In genomic region chr19:42776813-42777212, GRCm38 (mm10) we compare ENCODE assay signal across 9 mouse cellular contexts. TPM values are rescaled to one million over a fixed set of nuclear protein-coding genes. Genes with fewer than 3 reads are reported as not detected.
DNase-seq lines count a peak whose midpoint lies in the region; ATAC-seq and TF ChIP-seq lines count a peak whose summit lies in the region.
"Had no signal": no experiment of that assay in that cellular context is flagged by ENCODE, and none has a peak within 500 bp of the region (broad histone marks: within the 10 kb centered on the region; RNA-seq: fewer than 3 reads in every experiment).

No protein-coding gene starts in this region.

- ATAC-seq in lung, embryonic 14.5 days (ENCODE audit: insufficient read depth) = no peak

- 97% methylated on average over 1 of the region's 1 CpGs for WGBS in lung, embryonic 14.5 days

- H3K27ac ChIP-seq in lung, embryonic 14.5 days (ENCODE audit: low read depth) = no peak overlapping the region
- H3K27ac ChIP-seq: heart, embryonic 15.5 days had no signal

- peak; percentile 57 for TF ChIP-seq CTCF in lung, embryonic 14.5 days (IDR thresholded peaks at IDR 0.05; ENCODE audit: low read depth)

- DNase-seq in embryo, embryonic 10.5 days (ENCODE audit: low spot score) = peak; percentile 58
- no peak for DNase-seq in embryo, embryonic 11 days
- peak; percentile 66 for DNase-seq in lung, embryonic 14.5 days
- no peak for DNase-seq in lung, postnatal 4 days
- DNase-seq in T-cell, adult 2 months (ENCODE audit: low spot score) = peak; percentile 22
- DNase-seq in retina, embryonic 14.5 days (ENCODE audit: low spot score) = peak; percentile 52
- no peak for DNase-seq in left cerebral cortex, postnatal 10 days (ENCODE audit: extremely low spot score in 1 of 2, low spot score in 2 of 2)
- no peak for DNase-seq in right cerebral cortex, postnatal 25 days

- H3K4me1 ChIP-seq in lung, embryonic 14.5 days (ENCODE audit: insufficient read depth) = peaks cover 5% of the 10 kb centered on the region; the same call in 1 of the 2 replicates

- no peak overlapping the region for H3K9ac ChIP-seq in lung, embryonic 14.5 days
- H3K9ac ChIP-seq: heart, embryonic 15.5 days had no signal

- no peaks in the 10 kb centered on the region for H3K36me3 ChIP-seq in lung, embryonic 14.5 days (ENCODE audit: insufficient read depth)
- H3K36me3 ChIP-seq: heart, embryonic 15.5 days had no signal

- no peak overlapping the region for H3K4me3 ChIP-seq in lung, embryonic 14.5 days (ENCODE audit: low read depth, low read length)
- H3K4me3 ChIP-seq: heart, embryonic 15.5 days had no signal

- no peaks in the 10 kb centered on the region for H3K27me3 ChIP-seq in lung, embryonic 14.5 days (ENCODE audit: insufficient read depth, low read length)
- H3K27me3 ChIP-seq: heart, embryonic 15.5 days had no signal

- intact Hi-C loops in left cerebral cortex, postnatal 10 days (cut with DNase I) = loop anchor here (10.0 kb wide), 1 partner anchor 192 kb away; no protein-coding TSS in a partner anchor

- H3K9me3 ChIP-seq in lung, embryonic 14.5 days (ENCODE audit: low read depth, low read length) = no peaks in the 10 kb centered on the region
- H3K9me3 ChIP-seq: heart, embryonic 15.5 days had no signal

- H3K4me2 ChIP-seq in lung, embryonic 14.5 days = no peak overlapping the region
- H3K4me2 ChIP-seq: heart, embryonic 15.5 days had no signal

RNA-seq across cellular contexts. Expression of gene Hps1, which starts 3.0 kb away (rescaled TPM):
- polyA plus RNA-seq in lung, embryonic 14.5 days (2014; fragmentation: Nextera tagmentation; extraction: Ambion mirVana) = 13.7 and 14.8 TPM in 2 replicates
- total RNA-seq in left cerebral cortex, postnatal 10 days (2021) = 10 to 100 TPM in 1 of 2 experiments, 1 to 10 TPM in 1; 8.5 to 10.8 TPM

RNA-seq across cellular contexts. Expression of gene Pyroxd2, which starts 24.2 kb away (rescaled TPM):
- polyA plus RNA-seq in lung, embryonic 14.5 days (2014; fragmentation: Nextera tagmentation; extraction: Ambion mirVana) = 4.2 and 5.0 TPM in 2 replicates
- 1 to 10 TPM; 2.6 to 2.7 TPM for total RNA-seq in left cerebral cortex, postnatal 10 days (2021)

Comparison
In these comparisons a context has a peak if more than half of its experiments do, and no peak if none do; other contexts are left out.
1. DNase-seq: peak in embryo, embryonic 10.5 days (single experiment), lung, embryonic 14.5 days (single experiment), T-cell, adult 2 months (single experiment) and retina, embryonic 14.5 days (single experiment); none in embryo, embryonic 11 days (single experiment), lung, postnatal 4 days (0 of 2), left cerebral cortex, postnatal 10 days (0 of 2) and right cerebral cortex, postnatal 25 days (single experiment).